Mouse (Mus musculus): Measurements from ENCODE around the gene Rexo1.
A peak's percentile ranks its signal among the peaks of the same experiment; 100 is the strongest.

Rexo1 gene

DNA sequence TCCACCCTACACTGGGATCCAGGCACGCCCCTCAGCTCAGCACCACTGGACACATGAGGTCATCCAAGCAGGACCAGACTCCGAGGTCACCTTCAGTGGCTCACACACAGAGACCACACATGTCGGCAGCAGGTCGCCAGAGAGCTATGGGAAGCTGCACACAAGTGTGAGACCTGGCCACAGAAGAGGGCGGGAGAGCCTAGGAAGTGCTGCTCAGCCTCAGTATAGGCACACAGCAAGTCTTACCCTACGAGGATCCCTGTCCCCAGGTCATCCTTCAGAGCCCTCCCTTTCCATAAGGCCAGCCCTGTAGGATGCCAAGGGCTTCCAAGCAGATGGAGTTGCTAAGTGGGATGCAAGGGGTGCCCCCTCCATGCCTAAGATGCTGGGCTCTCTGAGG lies 7.4 kb downstream of the Rexo1 start:
- no peak for DNase-seq

- DNase-seq = no peak
Observed at GRCm38 (mm10) chr10:80553575-80553974, 7.8 kb downstream of the Rexo1 start.

GRCm38 (mm10) chr10:80552364-80552763 lies 9.0 kb downstream of the Rexo1 start:
- no peak for DNase-seq

DNA sequence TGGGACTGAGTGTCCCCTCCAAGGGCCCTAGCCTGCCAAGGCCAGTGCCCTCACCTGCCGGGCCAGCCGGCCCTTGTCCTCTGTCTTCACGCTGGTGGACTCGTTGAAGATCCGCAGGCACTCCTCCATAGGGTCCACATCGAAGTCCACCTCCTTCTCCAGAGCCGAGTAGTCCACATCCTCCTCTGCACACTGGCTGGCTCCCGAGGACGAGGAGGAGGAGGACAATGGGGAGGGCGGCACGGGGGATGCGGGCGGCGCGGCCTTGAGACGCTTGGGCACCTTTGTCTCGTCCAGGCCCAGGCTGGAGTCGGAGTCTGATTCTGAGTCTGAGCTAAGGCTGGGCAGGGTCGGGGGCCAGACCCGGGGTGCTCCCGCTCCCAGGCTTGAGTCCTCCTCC lies 12.1 kb downstream of the Rexo1 start:
- no peak for DNase-seq

DNA sequence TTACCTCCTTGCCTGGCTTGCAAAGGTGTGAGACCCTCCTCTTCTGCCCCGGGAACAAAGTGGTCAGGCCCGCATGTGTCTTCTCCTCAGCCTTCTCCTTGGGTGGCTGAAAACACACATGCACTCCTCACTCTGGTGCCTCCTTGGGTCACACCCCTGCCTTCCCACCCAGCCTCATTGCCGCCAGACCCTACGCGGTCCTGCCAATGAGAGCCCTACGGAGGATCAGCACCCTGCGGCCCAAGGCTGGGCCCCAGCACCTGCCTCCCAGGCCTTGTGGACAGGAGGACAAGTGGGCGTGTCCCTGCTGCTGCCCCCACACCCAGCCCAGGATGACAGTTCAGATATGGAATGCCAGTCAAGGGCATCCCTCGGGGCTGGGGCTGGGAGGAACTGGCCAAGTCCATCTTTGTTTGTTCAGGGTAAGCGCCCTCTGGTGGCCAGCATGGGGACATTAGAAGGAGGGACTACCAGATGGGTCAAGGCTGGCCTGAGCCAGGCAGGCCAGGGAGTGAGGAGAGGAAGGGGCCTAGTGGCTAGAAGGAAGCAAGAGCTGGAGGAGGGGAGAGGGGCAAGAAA lies 12.8 kb downstream of the Rexo1 start:
- peak; percentile 61 for DNase-seq

GRCm38 (mm10) chr10:80547539-80547938 lies 13.8 kb downstream of the Rexo1 start:
- DNase-seq = no peak

DNA sequence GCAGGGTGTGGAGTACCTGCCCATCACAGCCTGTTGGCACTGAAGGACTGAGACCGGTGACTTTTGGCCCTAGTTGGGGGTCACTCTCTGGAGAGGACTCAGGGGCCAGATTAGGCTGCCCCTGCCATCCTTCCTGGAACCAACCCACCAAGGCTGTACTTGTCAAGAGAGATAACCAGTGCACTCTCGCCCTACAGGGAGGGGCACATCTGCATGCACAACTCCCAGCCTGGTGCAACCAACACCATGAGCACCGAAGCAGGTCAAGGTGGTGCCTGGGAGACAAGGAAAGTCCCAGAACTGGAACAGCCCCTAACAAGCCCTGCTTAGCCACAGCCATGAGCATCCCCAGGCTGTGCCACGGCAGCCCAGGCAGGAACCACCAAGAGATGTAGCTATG lies 14.4 kb downstream of the Rexo1 start:
- no peak for DNase-seq

- no peak for DNase-seq
Observed at GRCm38 (mm10) chr10:80545590-80545989, 15.8 kb downstream of the Rexo1 start.

DNA sequence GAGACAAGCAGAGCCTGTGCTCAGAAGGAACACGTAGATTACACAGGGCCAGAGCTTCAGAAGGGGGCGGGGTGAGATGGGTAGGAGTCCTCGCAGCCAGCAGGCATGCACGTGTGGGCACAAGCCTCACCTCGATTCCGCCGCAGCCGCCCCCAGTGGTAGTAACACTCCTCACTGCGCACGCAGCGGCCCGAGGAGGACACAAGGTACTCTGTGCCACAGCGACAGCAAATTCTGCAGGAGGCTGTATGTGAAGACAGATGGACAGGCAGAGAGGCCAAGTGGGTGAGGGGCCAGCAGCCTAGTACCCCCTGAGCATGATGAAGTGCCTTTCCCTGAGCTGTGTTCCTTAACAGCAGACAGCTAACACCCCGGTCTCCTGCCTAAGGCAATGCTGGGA lies 17.5 kb downstream of the Rexo1 start:
- no peak for DNase-seq

DNA sequence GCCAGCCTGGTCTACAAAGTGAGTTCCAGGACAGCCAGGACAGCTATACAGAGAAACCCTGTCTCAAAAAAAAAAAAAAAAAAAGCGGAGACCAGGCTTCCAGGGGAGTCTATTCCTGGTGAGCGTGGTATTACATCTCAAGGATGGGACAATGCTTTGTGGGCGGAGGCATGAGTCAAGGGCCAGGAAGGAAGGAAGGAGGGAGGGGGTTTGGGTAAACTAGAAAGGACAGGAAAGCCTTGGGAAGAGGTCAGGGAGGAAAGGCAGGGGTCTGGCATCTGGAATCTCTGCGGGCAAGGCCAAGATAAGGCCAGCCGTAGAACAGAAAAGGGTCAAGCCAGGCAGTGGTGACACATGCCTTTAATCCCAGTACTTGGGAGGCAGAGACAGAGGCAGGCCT lies 21.9 kb downstream of the Rexo1 start:
- DNase-seq = peak; percentile 15

DNA sequence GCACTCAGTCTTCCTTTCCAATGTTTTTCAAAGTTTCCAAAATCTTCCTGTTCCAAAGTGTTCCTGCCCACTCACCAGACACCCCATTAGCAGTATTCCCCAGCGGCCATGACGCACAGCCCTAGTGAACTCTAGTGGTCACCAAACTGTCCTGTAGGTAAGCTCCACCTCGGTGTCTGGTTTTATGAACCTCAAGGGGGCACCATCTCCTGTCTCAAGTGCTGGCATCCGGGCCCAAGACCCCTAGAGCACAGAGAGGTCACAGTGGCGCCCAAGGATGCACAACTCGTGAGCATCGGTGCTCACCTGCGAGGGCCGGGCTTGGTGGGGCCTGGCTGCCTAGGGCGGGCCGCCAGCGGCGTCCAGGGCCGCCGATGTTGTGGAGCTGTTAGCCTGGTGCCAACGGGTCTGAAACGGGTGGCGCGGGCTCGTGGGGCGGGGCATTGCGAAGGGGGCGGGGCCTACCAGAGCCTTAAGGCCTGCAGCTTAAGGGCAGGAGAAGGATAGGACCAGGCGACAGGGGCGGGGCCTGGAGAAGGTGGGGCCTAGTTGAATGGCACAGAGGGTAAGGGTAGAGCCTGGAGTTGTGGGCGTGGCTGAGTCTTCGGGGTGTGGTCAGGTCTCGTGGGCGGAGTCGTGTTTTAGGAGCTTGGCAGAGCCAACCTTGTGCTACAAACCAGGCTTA lies 22.5 kb downstream of the Rexo1 start, which contains the start of gene Atp8b3:
Atp8b3 (minus strand) TSS at position 415 of the 685 bp plus-strand sequence.
- peak; percentile 95 for DNase-seq

GRCm38 (mm10) chr10:80538180-80538579 lies 23.2 kb downstream of the Rexo1 start:
- peak; percentile 21 for DNase-seq

- peak; percentile 17 for DNase-seq
Observed at GRCm38 (mm10) chr10:80535711-80536110, 25.6 kb downstream of the Rexo1 start.

DNA sequence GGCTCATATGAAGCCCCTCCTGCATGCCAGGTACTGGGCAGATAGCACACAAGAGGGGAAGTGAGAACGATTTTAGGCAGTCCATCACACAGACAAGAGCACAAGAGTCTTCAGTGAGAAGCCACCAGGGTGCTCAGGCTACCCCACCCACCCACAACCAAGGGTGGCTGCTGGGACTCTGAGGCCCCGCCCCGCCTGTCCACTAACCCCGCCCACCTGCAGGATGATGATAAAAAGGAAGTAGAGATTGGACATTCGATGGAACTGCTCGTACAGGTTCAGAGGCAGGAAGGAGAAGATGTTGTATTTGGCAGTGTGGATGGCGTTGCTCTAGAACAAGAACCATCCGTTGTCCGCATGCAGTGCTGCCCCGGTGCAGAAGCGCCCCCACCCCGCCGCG lies 26.3 kb downstream of the Rexo1 start:
- peak; percentile 46 for DNase-seq

DNA sequence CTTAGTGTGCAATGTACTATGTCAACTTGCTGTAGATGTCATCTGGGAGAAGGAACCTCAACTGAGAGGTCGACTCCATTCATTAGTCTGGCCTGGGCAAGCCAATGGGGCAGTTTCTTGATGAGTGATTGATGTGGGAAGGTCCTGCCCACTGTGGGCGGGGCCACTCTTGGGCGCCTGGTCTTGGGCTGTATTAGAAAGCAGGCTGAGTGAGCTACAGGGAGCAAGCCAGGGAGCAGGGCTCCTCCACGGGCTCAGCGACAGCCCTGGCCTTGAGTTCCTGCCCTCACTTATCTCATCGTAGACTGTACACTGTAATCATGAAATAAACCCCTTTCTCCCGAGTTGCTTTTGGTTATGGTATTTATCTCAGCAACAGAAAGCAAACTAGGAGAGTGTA lies 27.7 kb downstream of the Rexo1 start:
- peak; percentile 54 for DNase-seq

- DNase-seq = no peak
Observed at GRCm38 (mm10) chr10:80532783-80533182, 28.6 kb downstream of the Rexo1 start.

- no peak for DNase-seq
Observed at GRCm38 (mm10) chr10:80526172-80526571, 35.2 kb downstream of the Rexo1 start.

- DNase-seq = no peak
Observed at GRCm38 (mm10) chr10:80523299-80523698, 38.1 kb downstream of the Rexo1 start.

GRCm38 (mm10) chr10:80519287-80519686 lies 42.1 kb downstream of the Rexo1 start:
- no peak for DNase-seq

DNA sequence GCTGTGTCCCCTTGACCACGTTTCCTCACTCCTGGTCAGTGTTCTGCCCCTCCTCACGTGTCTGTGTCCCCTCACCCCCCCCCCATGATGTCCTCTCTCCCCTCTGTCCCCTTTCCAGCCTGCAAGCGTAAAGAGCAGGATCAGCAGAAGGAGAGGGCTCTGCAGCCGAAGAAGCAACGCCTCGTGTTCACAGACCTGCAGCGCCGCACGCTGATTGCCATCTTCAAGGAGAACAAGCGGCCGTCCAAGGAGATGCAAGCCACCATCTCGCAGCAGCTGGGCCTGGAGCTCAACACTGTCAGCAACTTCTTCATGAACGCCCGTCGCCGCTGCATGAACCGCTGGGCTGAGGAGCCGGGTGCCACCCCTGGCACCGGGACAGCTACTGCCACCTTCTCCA lies 47.6 kb downstream of the Rexo1 start:
- DNase-seq = no peak

- peak; percentile 20 for DNase-seq
Observed at GRCm38 (mm10) chr10:80510273-80510660, 51.1 kb downstream of the Rexo1 start.

DNA sequence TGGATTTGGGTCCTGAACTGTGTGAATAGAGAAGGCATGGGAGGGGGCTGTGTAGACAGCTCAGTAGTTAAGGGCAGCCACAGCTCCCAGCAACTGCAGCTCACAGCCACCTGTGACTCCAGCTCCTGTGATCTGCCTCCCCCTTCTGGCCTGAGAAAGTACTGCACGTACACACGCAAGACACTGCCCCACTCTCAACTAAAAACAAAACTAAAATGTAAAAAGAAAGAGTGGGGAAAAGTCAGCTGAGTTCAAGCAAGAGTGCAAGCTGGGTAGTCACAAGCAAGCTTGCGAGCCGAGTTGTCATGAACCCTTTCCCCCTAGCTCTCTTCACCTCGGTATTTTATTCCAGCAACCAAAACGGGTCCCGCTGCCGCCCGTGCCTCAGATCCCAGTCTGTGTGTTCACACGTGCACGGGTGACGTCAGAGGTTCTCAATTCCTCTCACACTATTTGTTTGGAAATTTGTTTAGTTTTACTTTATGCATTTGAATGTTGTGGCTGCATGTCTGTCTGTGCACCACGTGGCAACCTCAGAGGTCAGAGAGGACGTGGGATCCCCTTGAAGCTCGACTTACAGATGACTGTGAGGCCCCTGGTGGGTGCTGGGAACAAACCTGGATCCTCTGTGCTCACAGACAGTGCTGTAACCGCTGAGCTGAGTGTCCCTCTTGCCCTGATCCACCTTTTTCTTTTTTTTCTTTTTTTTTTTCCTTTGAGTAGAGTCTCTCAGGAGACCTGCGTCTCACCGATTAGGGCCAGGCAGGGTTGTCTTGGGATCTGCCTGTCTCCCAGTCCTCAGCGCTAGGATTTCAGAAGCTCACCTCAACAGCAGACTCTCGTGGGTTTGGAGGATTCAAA lies 51.7 kb downstream of the Rexo1 start:
- DNase-seq = peak; percentile 90

GRCm38 (mm10) chr10:80506222-80506621 lies 55.1 kb downstream of the Rexo1 start:
- peak; percentile 80 for DNase-seq

DNA sequence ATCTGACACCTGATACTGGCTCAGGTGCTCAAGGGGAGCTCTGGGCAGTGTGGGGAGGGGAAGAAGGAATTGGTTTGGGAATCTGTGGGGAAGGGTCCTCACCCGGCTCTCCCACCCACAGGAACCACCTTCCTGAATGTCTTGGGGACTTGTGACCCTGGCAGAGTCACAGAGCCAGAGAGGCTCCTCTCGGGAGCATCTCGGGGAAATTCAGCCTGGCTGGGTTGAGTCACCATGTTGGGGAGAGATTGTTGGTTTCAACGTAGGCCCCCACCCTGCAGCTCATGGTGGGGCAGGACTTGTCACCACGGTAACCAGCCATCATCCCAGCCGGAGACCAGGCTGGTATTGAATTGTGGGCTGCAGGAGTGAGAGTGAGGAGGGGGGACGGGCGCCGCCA lies 56.6 kb downstream of the Rexo1 start:
- DNase-seq = no peak
